Mouse (Mus musculus) pancreas, adult 10 weeks (tissue): Measurements from ENCODE around the gene Lpcat1. TPM values are rescaled to one million over a fixed set of nuclear protein-coding genes. Genes with fewer than 3 reads are reported as not detected.

Source experiments
- polyA plus RNA-seq: library from polyadenylated mRNA; stranded (reverse); fragments of 350-450 nt; fragmentation: Illumina TruSeq; extraction: RNeasy Lipid Tissue Mini Kit (QIAGEN cat#74804); gene quantifications from one replicate; pipeline ENCODE4 v1.2.3, GENCODE M21; 2015; ENCODE audit warnings: low read depth, low replicate concordance; ENCODE audit not compliant: insufficient read depth

Gene Lpcat1
- 9.1 TPM for polyA plus RNA-seq

DNA sequence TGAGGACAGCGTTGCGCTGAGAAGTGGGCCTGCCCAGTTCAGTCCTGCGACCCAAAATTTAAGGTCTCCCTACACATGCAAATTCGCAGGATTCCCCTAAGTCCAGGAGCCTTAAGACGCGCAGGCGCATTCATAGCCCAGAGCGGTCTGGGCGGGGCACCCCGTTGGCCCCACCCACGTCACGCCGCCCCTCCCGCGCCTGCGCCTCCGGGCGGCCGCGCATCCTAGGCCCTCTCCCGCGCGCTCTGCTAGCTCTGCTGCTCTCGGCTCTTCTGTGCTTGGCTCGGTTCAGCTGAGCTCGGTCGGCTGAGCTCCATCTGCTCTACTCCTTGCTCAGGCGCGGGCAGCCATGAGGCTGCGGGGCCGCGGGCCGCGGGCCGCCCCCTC lies at the start of gene Lpcat1:
Lpcat1 (plus strand) TSS at position 164 of the 387 bp plus-strand sequence.

DNA sequence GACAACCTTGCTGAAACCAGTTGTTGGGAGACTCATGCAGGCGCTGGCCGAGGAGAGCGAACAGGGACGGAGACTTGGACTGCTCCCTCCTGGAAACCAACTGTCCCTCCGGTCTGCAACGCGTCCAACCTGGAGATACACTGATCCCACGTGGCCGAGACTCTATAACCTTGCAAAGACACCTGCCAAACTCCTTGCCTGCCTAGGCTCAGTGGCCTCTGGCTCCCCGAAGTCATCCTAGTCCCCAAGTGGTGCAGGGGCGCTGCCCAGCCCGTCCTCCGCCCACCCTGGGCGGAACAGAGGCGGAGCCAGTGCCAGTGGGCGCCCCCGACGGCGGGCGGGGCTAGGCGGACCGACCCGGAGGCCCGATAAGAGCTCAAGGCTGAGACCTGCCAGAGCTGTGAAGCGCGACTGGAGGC lies 69.4 kb downstream of the Lpcat1 start, which contains the start of gene Slc6a3:
Slc6a3 (plus strand) TSS at position 345 of the 419 bp plus-strand sequence.

Other genes starting within 250 kb of the Lpcat1 start
- gene Irx4, start 206.7 kb upstream of the Lpcat1 start, polyA plus RNA-seq, result not detected
- gene Mrpl36, start 138.7 kb upstream of the Lpcat1 start, polyA plus RNA-seq, result 20.3 TPM
- gene Ndufs6, start 138.7 kb upstream of the Lpcat1 start, polyA plus RNA-seq, result 64.5 TPM
- not detected for gene Slc6a3, start 69.5 kb downstream of the Lpcat1 start, polyA plus RNA-seq
- gene Clptm1l, start 136.8 kb downstream of the Lpcat1 start, polyA plus RNA-seq, result 113 TPM
- gene Tert, start 159.7 kb downstream of the Lpcat1 start, polyA plus RNA-seq, result 3.1 TPM
- not detected for gene Slc6a18, start 210.8 kb downstream of the Lpcat1 start, polyA plus RNA-seq
- 0.30 TPM for gene Slc6a19, start 237.7 kb downstream of the Lpcat1 start, polyA plus RNA-seq